Mouse (Mus musculus): Measurements from ENCODE around the gene Zfp719. TPM values are rescaled to one million over a fixed set of nuclear protein-coding genes. Genes with fewer than 3 reads are reported as not detected.
A peak's percentile ranks its signal among the peaks of the same experiment; 100 is the strongest.

The Zfp719 gene
- polyA plus RNA-seq, 1 experiment from 2014 or later, result 19.6 TPM

DNA sequence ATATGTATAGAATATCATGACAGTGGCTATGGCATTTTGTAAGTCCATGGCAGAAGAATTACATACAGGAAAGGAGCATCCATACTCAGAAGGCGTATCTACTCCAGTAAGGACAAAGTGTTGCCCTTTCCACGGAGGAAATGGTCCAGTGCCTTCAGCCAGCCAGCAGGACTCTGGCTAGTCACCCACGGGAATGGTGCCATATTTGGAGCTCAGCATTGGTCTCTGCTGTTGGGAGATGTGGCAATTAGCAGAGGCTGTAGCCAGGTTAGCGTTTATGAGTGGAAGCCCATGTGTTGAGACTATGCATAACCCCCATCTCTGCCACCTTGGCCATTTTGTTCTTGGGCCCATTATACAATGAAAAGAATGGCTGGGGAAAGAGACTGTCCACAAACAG lies 31.2 kb upstream of the Zfp719 start:
- no peak for ATAC-seq (replicated peaks; ENCODE audit: insufficient number of reproducible peaks, low FRiP score, low TSS enrichment, low read depth)
- Histone ChIP-seq H3K4me3 (ENCODE audit: low read depth, low read length) (no peak overlapping the region), H3K4me1 (ENCODE audit: control insufficient read depth, insufficient read depth, low read length) (no peaks in the 10 kb centered on the region), H3K9me3 (replicated peaks; ENCODE audit: control insufficient read depth, low read length) (no peaks in the 10 kb centered on the region), H3K27ac (replicated peaks; ENCODE audit: low read depth, low read length) (no peak overlapping the region), H3K36me3 (replicated peaks; ENCODE audit: control insufficient read depth, insufficient read depth, low read depth, low read length) (no peaks in the 10 kb centered on the region), H3K27me3 (ENCODE audit: control insufficient read depth, insufficient read depth, low read length) (no peaks in the 10 kb centered on the region), H3K9ac (replicated peaks; ENCODE audit: low read length) (no peak overlapping the region), H3K4me2 (ENCODE audit: low read depth, low read length) (no peak overlapping the region)
- no peak for DNase-seq (ENCODE audit: low spot score)
- 76% methylated on average over 4 of the region's 4 CpGs for WGBS

DNA sequence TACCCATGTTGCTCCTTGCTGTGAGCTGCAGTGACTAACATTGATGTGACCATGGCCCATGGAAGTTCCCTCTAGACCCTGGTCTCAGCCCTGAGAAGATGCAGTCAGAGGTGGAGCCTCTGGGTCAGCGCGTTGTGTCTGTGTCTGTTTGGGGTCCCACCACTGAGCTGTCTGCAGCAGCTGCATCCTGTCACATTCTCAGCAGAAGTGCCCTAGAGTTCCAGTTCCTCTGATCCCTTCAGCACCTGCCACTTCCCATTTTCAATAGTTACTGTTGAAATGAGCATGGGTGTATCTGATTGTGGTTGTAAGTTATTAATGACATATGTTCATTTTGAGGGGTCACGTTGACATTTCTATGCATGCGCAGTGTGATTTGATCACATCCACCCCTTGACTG lies 26.3 kb upstream of the Zfp719 start:
- Histone ChIP-seq H3K4me1 (ENCODE audit: control insufficient read depth, insufficient read depth, low read length) (no peaks in the 10 kb centered on the region), H3K27me3 (ENCODE audit: control insufficient read depth, insufficient read depth, low read length) (no peaks in the 10 kb centered on the region), H3K9ac (replicated peaks; ENCODE audit: low read length) (no peak overlapping the region), H3K9me3 (replicated peaks; ENCODE audit: control insufficient read depth, low read length) (no peaks in the 10 kb centered on the region), H3K36me3 (replicated peaks; ENCODE audit: control insufficient read depth, insufficient read depth, low read depth, low read length) (no peaks in the 10 kb centered on the region), H3K4me2 (ENCODE audit: low read depth, low read length) (no peak overlapping the region), H3K27ac (replicated peaks; ENCODE audit: low read depth, low read length) (no peak overlapping the region), H3K4me3 (ENCODE audit: low read depth, low read length) (no peak overlapping the region)
- ATAC-seq (replicated peaks; ENCODE audit: insufficient number of reproducible peaks, low FRiP score, low TSS enrichment, low read depth), result no peak
- 70% methylated on average over 4 of the region's 4 CpGs for WGBS
- DNase-seq (ENCODE audit: low spot score), result no peak

DNA sequence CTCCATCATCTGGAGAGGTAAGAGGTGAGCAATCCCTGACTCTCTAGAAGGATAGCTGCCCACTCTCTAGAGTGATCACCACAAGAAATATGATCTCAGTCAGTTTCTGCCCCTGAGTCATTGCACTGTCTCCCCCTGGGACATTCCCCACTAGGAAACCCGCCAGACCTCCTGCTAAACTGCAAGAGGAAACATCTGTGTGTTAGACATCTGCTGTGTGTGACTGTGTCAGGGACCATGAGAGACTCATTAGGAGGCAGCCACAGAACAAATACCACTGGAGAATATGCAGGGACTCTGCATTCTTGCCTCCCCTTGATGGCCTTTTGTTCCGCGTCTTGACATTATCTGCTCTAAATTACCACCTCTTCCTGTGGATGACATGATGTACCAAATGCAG lies 24.9 kb upstream of the Zfp719 start:
- no peak for ATAC-seq (replicated peaks; ENCODE audit: insufficient number of reproducible peaks, low FRiP score, low TSS enrichment, low read depth)
- Histone ChIP-seq H3K27me3 (ENCODE audit: control insufficient read depth, insufficient read depth, low read length) (no peaks in the 10 kb centered on the region), H3K27ac (replicated peaks; ENCODE audit: low read depth, low read length) (no peak overlapping the region), H3K4me3 (ENCODE audit: low read depth, low read length) (no peak overlapping the region), H3K4me2 (ENCODE audit: low read depth, low read length) (no peak overlapping the region), H3K4me1 (ENCODE audit: control insufficient read depth, insufficient read depth, low read length) (no peaks in the 10 kb centered on the region), H3K36me3 (replicated peaks; ENCODE audit: control insufficient read depth, insufficient read depth, low read depth, low read length) (no peaks in the 10 kb centered on the region), H3K9me3 (replicated peaks; ENCODE audit: control insufficient read depth, low read length) (no peaks in the 10 kb centered on the region), H3K9ac (replicated peaks; ENCODE audit: low read length) (no peak overlapping the region)
- DNase-seq (ENCODE audit: low spot score), result peak; percentile 38
- 41% methylated on average over 3 of the region's 3 CpGs for WGBS

DNA sequence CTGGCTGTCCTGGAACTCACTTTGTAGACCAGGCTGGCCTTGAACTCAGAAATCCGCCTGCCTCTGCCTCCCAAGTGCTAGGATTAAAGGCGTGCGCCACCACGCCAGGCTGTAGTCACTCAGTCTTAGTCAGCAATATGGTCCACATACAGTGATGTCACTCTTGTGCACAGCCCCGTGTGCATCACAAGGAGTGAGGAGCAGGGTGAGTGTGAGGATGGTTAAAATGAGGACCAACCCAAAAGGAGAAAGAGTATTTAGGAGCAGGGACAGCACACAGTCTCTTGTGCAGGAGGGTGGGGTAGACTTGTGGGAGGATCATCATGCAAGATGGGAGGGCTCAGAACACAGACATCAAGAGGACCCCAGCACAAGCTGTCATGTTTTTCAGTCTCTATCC lies 24.1 kb upstream of the Zfp719 start:
- Histone ChIP-seq H3K27ac (replicated peaks; ENCODE audit: low read depth, low read length) (no peak overlapping the region), H3K9ac (replicated peaks; ENCODE audit: low read length) (no peak overlapping the region), H3K4me1 (ENCODE audit: control insufficient read depth, insufficient read depth, low read length) (no peaks in the 10 kb centered on the region), H3K27me3 (ENCODE audit: control insufficient read depth, insufficient read depth, low read length) (no peaks in the 10 kb centered on the region), H3K36me3 (replicated peaks; ENCODE audit: control insufficient read depth, insufficient read depth, low read depth, low read length) (no peaks in the 10 kb centered on the region), H3K4me3 (ENCODE audit: low read depth, low read length) (no peak overlapping the region), H3K9me3 (replicated peaks; ENCODE audit: control insufficient read depth, low read length) (no peaks in the 10 kb centered on the region), H3K4me2 (ENCODE audit: low read depth, low read length) (no peak overlapping the region)
- 90% methylated on average over 5 of the region's 5 CpGs for WGBS
- ATAC-seq (replicated peaks; ENCODE audit: insufficient number of reproducible peaks, low FRiP score, low TSS enrichment, low read depth) (no peak), DNase-seq (ENCODE audit: low spot score) (no peak)

DNA sequence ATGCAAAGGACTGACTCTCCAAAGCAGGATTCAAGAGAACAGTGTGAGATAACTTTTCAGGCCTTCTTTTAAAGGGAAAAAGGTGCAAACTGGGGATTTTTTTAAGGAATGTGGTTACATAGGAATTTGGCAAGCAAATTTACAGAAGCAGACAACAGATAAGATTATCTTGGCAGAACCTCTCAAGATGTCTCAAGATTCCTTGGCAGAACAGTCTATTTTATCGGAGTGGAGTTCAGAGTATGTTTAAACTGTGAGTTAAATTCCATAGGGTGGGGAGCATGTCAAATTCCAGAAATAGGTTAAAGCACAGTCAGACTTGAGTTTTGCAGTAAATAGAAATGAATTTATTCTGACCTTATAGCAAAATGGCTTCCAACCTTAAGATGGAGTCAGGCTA lies 22.5 kb upstream of the Zfp719 start:
- no peaks in the 10 kb centered on the region for H3K9me3 ChIP-seq (replicated peaks; ENCODE audit: control insufficient read depth, low read length)
- H3K27me3 ChIP-seq (ENCODE audit: control insufficient read depth, insufficient read depth, low read length), result no peaks in the 10 kb centered on the region
- no peak overlapping the region for H3K27ac ChIP-seq (replicated peaks; ENCODE audit: low read depth, low read length)
- H3K36me3 ChIP-seq (replicated peaks; ENCODE audit: control insufficient read depth, insufficient read depth, low read depth, low read length), result no peaks in the 10 kb centered on the region
- ATAC-seq (replicated peaks; ENCODE audit: insufficient number of reproducible peaks, low FRiP score, low TSS enrichment, low read depth) (no peak), DNase-seq (ENCODE audit: low spot score) (no peak)
- H3K9ac ChIP-seq (replicated peaks; ENCODE audit: low read length), result no peak overlapping the region
- H3K4me3 ChIP-seq (ENCODE audit: low read depth, low read length), result no peak overlapping the region
- 74% methylated on average over 1 of the region's 1 CpGs for WGBS
- H3K4me1 ChIP-seq (ENCODE audit: control insufficient read depth, insufficient read depth, low read length), result no peaks in the 10 kb centered on the region
- H3K4me2 ChIP-seq (ENCODE audit: low read depth, low read length), result no peak overlapping the region

DNA sequence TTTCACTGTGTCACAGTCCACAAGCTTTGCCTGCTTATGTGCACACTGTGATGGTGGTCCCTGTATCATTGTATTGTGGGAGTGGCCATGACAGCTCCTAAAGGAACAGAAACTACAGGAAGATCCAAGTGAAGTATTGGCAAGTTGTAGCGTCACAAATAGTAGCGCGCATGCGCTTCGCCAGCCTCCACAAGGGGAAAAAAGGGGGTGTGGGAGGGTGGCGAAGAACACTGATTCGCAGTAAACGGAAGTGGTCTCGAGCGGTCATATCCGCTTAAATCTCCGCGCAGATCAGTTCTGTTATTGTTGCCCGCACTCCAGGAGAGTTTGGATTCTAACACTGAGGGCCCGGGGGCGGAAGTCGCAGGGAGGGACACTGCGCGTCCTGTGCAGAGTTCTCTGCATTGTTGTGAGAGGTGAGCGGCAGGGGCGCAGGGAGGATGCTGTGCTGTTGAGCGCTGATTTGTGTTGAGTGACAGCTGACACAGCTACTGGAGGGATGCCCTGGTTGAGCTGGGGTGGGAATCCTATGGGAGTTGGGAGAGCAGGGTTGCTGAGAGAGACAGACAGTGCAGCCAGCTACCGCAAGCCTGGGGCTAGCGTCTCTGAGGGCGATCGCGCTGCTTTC lies 17.3 kb upstream of the Zfp719 start, which contains the start of gene Zfp658:
Gene Zfp658 (plus strand): TSS at position 251 of the 628 bp plus-strand sequence.
- peak within 1 kb of the TSS; percentile 82 for H3K27ac ChIP-seq (replicated peaks; ENCODE audit: low read depth, low read length)
- peaks cover 3% of the 10 kb centered on the region; the same call in 1 of the 2 replicates for H3K4me1 ChIP-seq (ENCODE audit: control insufficient read depth, insufficient read depth, low read length)
- H3K9me3 ChIP-seq (replicated peaks; ENCODE audit: control insufficient read depth, low read length), result no peaks in the 10 kb centered on the region
- H3K4me3 ChIP-seq (ENCODE audit: low read depth, low read length), result peak within 1 kb of the TSS; percentile 70
- ATAC-seq (replicated peaks; ENCODE audit: insufficient number of reproducible peaks, low FRiP score, low TSS enrichment, low read depth) (peak; percentile 90), DNase-seq (ENCODE audit: low spot score) (peak; percentile 95)
- peak within 1 kb of the TSS; percentile 71 for H3K4me2 ChIP-seq (ENCODE audit: low read depth, low read length)
- no peaks in the 10 kb centered on the region for H3K36me3 ChIP-seq (replicated peaks; ENCODE audit: control insufficient read depth, insufficient read depth, low read depth, low read length)
- under 1% methylated on average over 27 of the region's 27 CpGs for WGBS
- H3K9ac ChIP-seq (replicated peaks; ENCODE audit: low read length), result peak within 1 kb of the TSS; percentile 85
- H3K27me3 ChIP-seq (ENCODE audit: control insufficient read depth, insufficient read depth, low read length), result no peaks in the 10 kb centered on the region

DNA sequence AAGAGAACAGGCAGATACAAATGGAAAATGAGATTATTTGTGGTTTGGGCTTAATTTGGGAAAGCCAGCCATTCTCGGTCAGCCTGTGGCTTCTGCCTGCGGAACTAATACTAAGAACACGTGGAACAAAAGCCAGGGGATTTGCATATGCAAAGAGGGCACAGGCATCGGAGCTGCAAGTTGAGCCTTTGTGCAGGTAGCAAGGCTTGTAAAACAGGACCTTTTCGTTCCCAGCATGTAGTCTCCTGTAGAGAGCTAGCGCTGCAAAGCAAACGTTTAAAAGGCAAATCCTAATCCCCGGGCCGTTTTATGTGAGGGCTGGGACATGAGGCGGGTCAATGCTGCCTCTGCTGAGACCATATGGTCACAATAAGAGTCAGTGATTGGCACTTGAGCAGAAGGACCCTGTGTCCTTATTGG lies 16.7 kb upstream of the Zfp719 start:
- peak overlapping the region; percentile 70 for H3K4me3 ChIP-seq (ENCODE audit: low read depth, low read length)
- H3K36me3 ChIP-seq (replicated peaks; ENCODE audit: control insufficient read depth, insufficient read depth, low read depth, low read length), result no peaks in the 10 kb centered on the region
- H3K9me3 ChIP-seq (replicated peaks; ENCODE audit: control insufficient read depth, low read length), result no peaks in the 10 kb centered on the region
- ATAC-seq (replicated peaks; ENCODE audit: insufficient number of reproducible peaks, low FRiP score, low TSS enrichment, low read depth) (no peak), DNase-seq (ENCODE audit: low spot score) (peak; percentile 53)
- peak overlapping the region; percentile 82; the same call in 1 of the 2 replicates for H3K27ac ChIP-seq (replicated peaks; ENCODE audit: low read depth, low read length)
- peak overlapping the region; percentile 71 for H3K4me2 ChIP-seq (ENCODE audit: low read depth, low read length)
- H3K4me1 ChIP-seq (ENCODE audit: control insufficient read depth, insufficient read depth, low read length), result peaks cover 3% of the 10 kb centered on the region; the same call in 1 of the 2 replicates
- under 1% methylated on average over 10 of the region's 10 CpGs for WGBS
- peak overlapping the region; percentile 85 for H3K9ac ChIP-seq (replicated peaks; ENCODE audit: low read length)
- H3K27me3 ChIP-seq (ENCODE audit: control insufficient read depth, insufficient read depth, low read length), result no peaks in the 10 kb centered on the region

DNA sequence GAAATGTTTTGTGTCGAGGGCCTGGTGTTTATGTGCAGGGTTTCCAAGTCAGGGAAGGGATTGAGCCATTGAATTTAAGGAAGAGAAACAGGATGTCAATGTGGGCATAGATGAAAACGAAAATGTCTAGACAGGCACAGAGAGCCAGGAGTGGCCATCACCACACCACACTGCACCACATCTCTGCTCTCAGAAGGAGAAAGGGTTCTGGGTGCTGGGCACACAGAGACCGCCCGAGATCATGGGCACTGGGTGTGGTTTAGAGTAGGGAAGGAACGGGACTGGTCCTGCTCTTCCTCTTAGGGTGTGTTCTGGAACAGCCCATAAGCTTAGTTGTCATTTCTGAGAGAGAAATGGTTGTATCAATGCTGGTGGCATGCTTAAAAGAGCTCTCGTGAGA lies 16.1 kb upstream of the Zfp719 start:
- DNase-seq (ENCODE audit: low spot score) (no peak), ATAC-seq (replicated peaks; ENCODE audit: insufficient number of reproducible peaks, low FRiP score, low TSS enrichment, low read depth) (no peak)
- Histone ChIP-seq H3K4me1 (ENCODE audit: control insufficient read depth, insufficient read depth, low read length) (peaks cover 3% of the 10 kb centered on the region; the same call in 1 of the 2 replicates), H3K9me3 (replicated peaks; ENCODE audit: control insufficient read depth, low read length) (no peaks in the 10 kb centered on the region), H3K27ac (replicated peaks; ENCODE audit: low read depth, low read length) (no peak overlapping the region), H3K36me3 (replicated peaks; ENCODE audit: control insufficient read depth, insufficient read depth, low read depth, low read length) (no peaks in the 10 kb centered on the region; the same call in 1 of the 2 replicates), H3K9ac (replicated peaks; ENCODE audit: low read length) (peak overlapping the region; percentile 85), H3K27me3 (ENCODE audit: control insufficient read depth, insufficient read depth, low read length) (no peaks in the 10 kb centered on the region), H3K4me3 (ENCODE audit: low read depth, low read length) (peak overlapping the region; percentile 70), H3K4me2 (ENCODE audit: low read depth, low read length) (peak overlapping the region; percentile 71)
- 55% methylated on average over 6 of the region's 6 CpGs for WGBS
